Mouse (Mus musculus) granulocyte monocyte progenitor cell, adult 5-6 weeks (primary cell): ENCODE measurements around the gene Wdr5. TPM values are rescaled to one million over a fixed set of nuclear protein-coding genes. Genes with fewer than 3 reads are reported as not detected.

Experiments
- ATAC-seq: replicated peaks from 2 replicates; pipeline ENCODE4 v1.8.0; 2016; ENCODE audit warnings: mild to moderate bottlenecking, moderate TSS enrichment, inconsistent platforms; ENCODE audit not compliant: poor library complexity, severe bottlenecking
- total RNA-seq, 2 experiments: library from RNA; stranded (forward) in 1 of 2; stranded (reverse) in 1 of 2; fragments of 200-712, 200-1000 nt in 1 of 2; fragments of >200 nt in 1 of 2; fragmentation: Nextera tagmentation in 1 of 2; gene quantifications; 2 replicates each; pipeline ENCODE4 v1.2.3; 2014 to 2017

Gene Wdr5
- total RNA-seq, 2 experiments from 2014 or later, result 61.9 to 76.8 TPM

- peak; percentile 40 for ATAC-seq
These were observed 33.0 kb downstream of the Wdr5 start for GRCm38 (mm10) chr2:27547986-27548385.

- no peak for ATAC-seq
These were observed 33.9 kb downstream of the Wdr5 start for GRCm38 (mm10) chr2:27548664-27549369.

- ATAC-seq, result peak; percentile 53
These were observed 37.8 kb downstream of the Wdr5 start for GRCm38 (mm10) chr2:27552620-27553287.

- no peak for ATAC-seq
These were observed 39.4 kb downstream of the Wdr5 start for GRCm38 (mm10) chr2:27554308-27554707.

GRCm38 (mm10) chr2:27556921-27557320 is 42.0 kb downstream of the Wdr5 start:
- ATAC-seq, result no peak

GRCm38 (mm10) chr2:27560708-27561123 is 45.8 kb downstream of the Wdr5 start:
- no peak for ATAC-seq

GRCm38 (mm10) chr2:27561159-27561558 is 46.2 kb downstream of the Wdr5 start:
- no peak for ATAC-seq

- ATAC-seq, result no peak
These were observed 46.9 kb downstream of the Wdr5 start for GRCm38 (mm10) chr2:27561829-27562228.

GRCm38 (mm10) chr2:27563641-27564148 is 48.7 kb downstream of the Wdr5 start:
- ATAC-seq, result peak; percentile 86

- no peak for ATAC-seq
These were observed 49.7 kb downstream of the Wdr5 start for GRCm38 (mm10) chr2:27564694-27565093.

- ATAC-seq, result 0 out of 2 replicates have a peak, but pooled peaks have one; percentile 26
These were observed 50.6 kb downstream of the Wdr5 start for GRCm38 (mm10) chr2:27565316-27566103.

- no peak for ATAC-seq
These were observed 55.9 kb downstream of the Wdr5 start for GRCm38 (mm10) chr2:27570856-27571255.

- no peak for ATAC-seq
These were observed 57.4 kb downstream of the Wdr5 start for GRCm38 (mm10) chr2:27572261-27572793.

GRCm38 (mm10) chr2:27572928-27573627 is 58.1 kb downstream of the Wdr5 start:
- ATAC-seq, result peak; percentile 70

- no peak for ATAC-seq
These were observed 58.6 kb downstream of the Wdr5 start for GRCm38 (mm10) chr2:27573628-27573966.

GRCm38 (mm10) chr2:27576416-27576815 is 61.5 kb downstream of the Wdr5 start:
- ATAC-seq, result no peak

- ATAC-seq, result no peak
These were observed 63.6 kb downstream of the Wdr5 start for GRCm38 (mm10) chr2:27578552-27578951.

- no peak for ATAC-seq
These were observed 67.2 kb downstream of the Wdr5 start for GRCm38 (mm10) chr2:27582112-27582511.

GRCm38 (mm10) chr2:27583019-27583418 is 68.1 kb downstream of the Wdr5 start:
- no peak for ATAC-seq

- no peak for ATAC-seq
These were observed 69.6 kb downstream of the Wdr5 start for GRCm38 (mm10) chr2:27584546-27584945.
